Mouse (Mus musculus) MEL (cell line): ENCODE data around the gene Il1rapl1. TPM values are rescaled to one million over a fixed set of nuclear protein-coding genes. Genes with fewer than 3 reads are reported as not detected.

ENCODE experiments used
- DNase-seq: peaks from one replicate; pipeline ENCODE4 v3.0.0; 2011; ENCODE audit warnings: low read depth, low spot score
- H3K27ac ChIP-seq: 2 replicates; pipeline ENCODE4 v1.5.1; 2012; ENCODE audit warnings: low read depth, mild to moderate bottlenecking, control low read depth, low read length, moderate library complexity; ENCODE audit not compliant: control insufficient read depth
- H3K27me3 ChIP-seq, 2 experiments: fragments of 150-350 bp in 1 of 2; sonication (generic) in 1 of 2; 2 replicates each; pipeline ENCODE4 v1.6.1; 2012; ENCODE audit warnings: low read length in 2 of 2, mild to moderate bottlenecking in 2 of 2, improper control_type of control experiment in 1 of 2, moderate library complexity in 1 of 2; ENCODE audit not compliant: insufficient read depth in 2 of 2, control insufficient read depth in 1 of 2
- H3K36me3 ChIP-seq, 2 experiments: 2 replicates each; pipeline ENCODE4 v1.6.1; 2012 to 2014; ENCODE audit warnings: low read length in 2 of 2, improper control_type of control experiment in 1 of 2, inconsistent platforms in 1 of 2, mild to moderate bottlenecking in 1 of 2; ENCODE audit not compliant: insufficient read depth in 2 of 2, control insufficient read depth in 1 of 2
- H3K4me1 ChIP-seq, 2 experiments: fragments of 150-350 bp in 1 of 2; sonication (generic) in 1 of 2; 2 replicates each; pipeline ENCODE4 v1.6.1; 2012; ENCODE audit warnings: low read length in 2 of 2, improper control_type of control experiment in 1 of 2, mild to moderate bottlenecking in 1 of 2; ENCODE audit not compliant: insufficient read depth in 2 of 2, control insufficient read depth in 1 of 2
- H3K4me3 ChIP-seq, 2 experiments: fragments of 150-350 bp in 1 of 2; sonication (generic) in 1 of 2; 2 replicates each; pipeline ENCODE4 v1.5.1; 2012; ENCODE audit warnings: low read depth in 2 of 2, low read length in 2 of 2, mild to moderate bottlenecking in 2 of 2, moderate library complexity in 2 of 2, control low read depth in 1 of 2, improper control_type of control experiment in 1 of 2; ENCODE audit not compliant: control insufficient read depth in 1 of 2, insufficient read depth in 1 of 2
- H3K79me2 ChIP-seq: 2 replicates; pipeline ENCODE4 v1.6.1; 2012; ENCODE audit warnings: mild to moderate bottlenecking, low read length, moderate library complexity; ENCODE audit not compliant: control insufficient read depth, poor library complexity, insufficient read depth
- H3K9ac ChIP-seq: 2 replicates; pipeline ENCODE4 v1.6.1; 2012; ENCODE audit warnings: low read depth, mild to moderate bottlenecking, control low read depth, low read length, moderate library complexity; ENCODE audit not compliant: control insufficient read depth, poor library complexity, severe bottlenecking
- H3K9me3 ChIP-seq: fragments of 150-350 bp; sonication (generic); replicated peaks from 2 replicates; pipeline ENCODE4 v1.6.1; 2012; ENCODE audit warnings: mild to moderate bottlenecking, low read length, improper control_type of control experiment, moderate library complexity; ENCODE audit not compliant: insufficient read depth
- BHLHE40 ChIP-seq: IDR thresholded peaks from 2 replicates; pipeline ENCODE4 v1.6.1; 2012; ENCODE audit warnings: low read depth, mild to moderate bottlenecking, inconsistent platforms, low read length, improper control_type of control experiment, borderline replicate concordance
- CHD2 ChIP-seq: IDR thresholded peaks from 2 replicates; pipeline ENCODE4 v1.6.1; 2011; ENCODE audit warnings: low read length, improper control_type of control experiment
- E2F4 ChIP-seq: IDR thresholded peaks from 2 replicates; pipeline ENCODE4 v1.6.1; 2011; ENCODE audit warnings: low read depth, low read length, improper control_type of control experiment, borderline replicate concordance
- EP300 ChIP-seq, 2 experiments: IDR thresholded peaks; 2 replicates each; pipeline ENCODE4 v1.6.1; 2011; ENCODE audit warnings: improper control_type of control experiment in 2 of 2, low read length in 2 of 2, low read depth in 1 of 2, mild to moderate bottlenecking in 1 of 2
- ETS1 ChIP-seq: IDR thresholded peaks from 2 replicates; pipeline ENCODE4 v1.6.1; 2012; ENCODE audit warnings: low read depth, mild to moderate bottlenecking, inconsistent platforms, low read length, improper control_type of control experiment, moderate library complexity
- GABPA ChIP-seq: IDR thresholded peaks from 2 replicates; pipeline ENCODE4 v1.6.1; 2012; ENCODE audit warnings: low read depth, mild to moderate bottlenecking, inconsistent platforms, low read length, improper control_type of control experiment, moderate library complexity
- KAT2A ChIP-seq: conservative IDR thresholded peaks from 2 replicates; pipeline ENCODE4 v1.6.1; 2012; ENCODE audit warnings: low read depth, low read length, improper control_type of control experiment, inconsistent platforms
- MAX ChIP-seq: IDR thresholded peaks from 2 replicates; pipeline ENCODE4 v1.6.1; 2011; ENCODE audit warnings: low read length, improper control_type of control experiment
- MAZ ChIP-seq: IDR thresholded peaks from 2 replicates; pipeline ENCODE4 v1.6.1; 2012; ENCODE audit warnings: low read depth, mild to moderate bottlenecking, inconsistent platforms, low read length, improper control_type of control experiment
- MEF2A ChIP-seq: IDR thresholded peaks from 2 replicates; pipeline ENCODE4 v1.6.1; 2014; ENCODE audit warnings: low read depth, mild to moderate bottlenecking, inconsistent platforms, low read length, improper control_type of control experiment; ENCODE audit not compliant: poor library complexity, insufficient replicate concordance, severe bottlenecking; ENCODE audit errors: extremely low read depth
- MXI1 ChIP-seq: IDR thresholded peaks from 2 replicates; pipeline ENCODE4 v1.6.1; 2011; ENCODE audit warnings: mild to moderate bottlenecking, low read depth, low read length, improper control_type of control experiment
- MYC ChIP-seq: IDR thresholded peaks from 2 replicates; pipeline ENCODE4 v1.6.1; 2011; ENCODE audit warnings: low read depth, mild to moderate bottlenecking, low read length, improper control_type of control experiment, moderate library complexity
- NELFE ChIP-seq: IDR thresholded peaks from 2 replicates; pipeline ENCODE4 v1.6.1; 2011; ENCODE audit warnings: low read depth, low read length, improper control_type of control experiment
- NRF1 ChIP-seq: IDR thresholded peaks from 2 replicates; pipeline ENCODE4 v1.6.1; 2014; ENCODE audit warnings: low read depth, mild to moderate bottlenecking, inconsistent platforms, low read length, improper control_type of control experiment, moderate library complexity; ENCODE audit not compliant: poor library complexity, insufficient read depth, severe bottlenecking
- RAD21 ChIP-seq: IDR thresholded peaks from 2 replicates; pipeline ENCODE4 v1.6.1; 2011; ENCODE audit warnings: mild to moderate bottlenecking, low read depth, low read length, improper control_type of control experiment
- TAL1 ChIP-seq: IDR thresholded peaks from 2 replicates; pipeline ENCODE4 v1.6.1; 2012; ENCODE audit warnings: mild to moderate bottlenecking, inconsistent platforms, low read length, moderate library complexity, mixed read lengths
- TBP ChIP-seq: IDR thresholded peaks from 2 replicates; pipeline ENCODE4 v1.8.0; 2011; ENCODE audit warnings: low read depth, low read length, improper control_type of control experiment
- ZC3H11A ChIP-seq: IDR thresholded peaks from 2 replicates; pipeline ENCODE4 v1.6.1; 2012; ENCODE audit warnings: low read depth, mild to moderate bottlenecking, inconsistent platforms, low read length, improper control_type of control experiment
- ZKSCAN1 ChIP-seq: IDR thresholded peaks from 2 replicates; pipeline ENCODE4 v1.6.1; 2012; ENCODE audit warnings: low read depth, mild to moderate bottlenecking, inconsistent platforms, low read length, improper control_type of control experiment, moderate library complexity
- ZMIZ1 ChIP-seq: IDR thresholded peaks from 2 replicates; pipeline ENCODE4 v1.6.1; 2012; ENCODE audit warnings: low read depth, mild to moderate bottlenecking, inconsistent platforms, low read length, improper control_type of control experiment, moderate library complexity
- ZNF384 ChIP-seq: IDR thresholded peaks from 2 replicates; pipeline ENCODE4 v1.6.1; 2012; ENCODE audit warnings: low read depth, mild to moderate bottlenecking, inconsistent platforms, low read length, improper control_type of control experiment
- polyA plus RNA-seq, 2 experiments: library from polyadenylated mRNA; stranded (reverse) in 1 of 2; unstranded in 1 of 2; fragments of >175 nt in 1 of 2; fragments of >200 nt in 1 of 2; gene quantifications; 2 replicates each; pipeline versions ENCODE4 v1.2.1 to v1.2.4; 2012; ENCODE audit warnings: low replicate concordance in 2 of 2, low read depth in 1 of 2; ENCODE audit not compliant: insufficient read length in 2 of 2, insufficient read depth in 1 of 2, missing spikeins in 1 of 2
- total RNA-seq: library from RNA; depleted of rRNA; stranded (reverse); fragments of 300-350 nt; gene quantifications from 2 replicates; pipeline ENCODE4 v1.2.3, GENCODE M21; 2012

Gene Il1rapl1
- total and polyA plus RNA-seq, 3 experiments, result not detected

DNA sequence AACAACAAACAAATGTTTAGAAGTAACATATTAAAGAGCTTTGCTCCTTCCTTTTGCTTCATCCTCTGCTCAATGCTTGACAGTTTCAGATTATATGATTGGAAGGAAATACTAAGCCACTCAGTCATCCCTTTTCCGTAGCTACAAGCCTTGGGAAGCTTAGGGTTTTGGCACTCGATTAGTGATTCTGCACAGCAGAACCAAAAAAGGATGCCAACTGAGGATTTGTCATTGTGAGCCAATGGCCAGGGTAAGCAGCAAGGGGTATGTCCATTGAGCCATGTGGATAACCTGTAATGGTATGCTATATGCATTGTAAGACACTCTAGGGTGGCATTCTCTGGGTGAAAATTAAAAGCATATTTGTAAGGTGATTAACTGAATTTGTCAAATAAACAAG, 5.7 kb downstream of the Il1rapl1 start:
- no peak for DNase-seq
- H3K27ac ChIP-seq, result no peak overlapping the region
- H3K4me1 ChIP-seq, result no peaks in the 10 kb centered on the region
- H3K4me3 ChIP-seq, result no peak overlapping the region
- no peaks in the 10 kb centered on the region for H3K79me2 ChIP-seq
- no peaks in the 10 kb centered on the region for H3K36me3 ChIP-seq
- no peak for TF ChIP-seq MAX
- no peak for TF ChIP-seq ZKSCAN1
- TF ChIP-seq NELFE, result no peak
- no peak for TF ChIP-seq MXI1
- no peak for TF ChIP-seq EP300 (IDR thresholded peaks at IDR 0.05; ENCODE audit: low read depth in 1 of 2, low read length in 2 of 2)
- no peak for TF ChIP-seq E2F4
- no peak for TF ChIP-seq MEF2A
- no peak for TF ChIP-seq RAD21
- no peak for TF ChIP-seq NRF1
- no peak for TF ChIP-seq ZC3H11A
- no peak for TF ChIP-seq TBP
- no peak for TF ChIP-seq TAL1
- TF ChIP-seq BHLHE40, result no peak
- TF ChIP-seq CHD2, result no peak
- TF ChIP-seq ZNF384, result no peak
- TF ChIP-seq MYC, result no peak
- no peak for TF ChIP-seq KAT2A
- no peak for TF ChIP-seq GABPA
- TF ChIP-seq ZMIZ1, result no peak
- no peaks in the 10 kb centered on the region for H3K9me3 ChIP-seq
- no peak overlapping the region for H3K9ac ChIP-seq
- no peaks in the 10 kb centered on the region for H3K27me3 ChIP-seq

DNA sequence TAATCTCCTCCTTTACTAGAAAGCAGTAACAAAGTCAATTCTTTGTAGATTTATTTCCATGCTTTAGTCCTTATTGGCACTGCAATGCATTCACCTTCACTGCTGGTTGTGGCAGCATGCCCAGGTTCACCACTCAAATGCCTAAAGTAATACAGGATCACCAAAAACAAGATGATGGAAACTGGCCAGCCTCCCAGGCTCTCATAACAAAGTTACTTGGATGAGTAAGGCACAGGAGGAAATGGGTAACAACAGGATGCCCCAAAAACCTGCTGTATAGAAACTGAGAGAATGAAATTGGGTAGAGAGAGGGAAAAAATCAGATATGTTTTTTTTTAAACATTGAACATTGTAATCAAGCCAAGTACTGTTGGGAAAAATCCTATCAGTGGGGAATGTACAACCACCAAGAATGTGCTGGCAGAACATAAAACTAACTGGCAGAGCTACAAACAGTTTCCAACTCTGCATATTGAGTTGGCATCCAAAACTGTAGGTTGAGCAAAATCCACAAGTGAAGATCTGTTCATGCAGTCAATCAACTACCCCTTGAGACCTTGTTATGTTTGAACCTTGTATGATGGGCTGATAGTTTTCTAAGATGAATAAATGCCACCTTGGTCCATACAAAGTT, 21.4 kb downstream of the Il1rapl1 start:
- Histone ChIP-seq H3K36me3 (no peaks in the 10 kb centered on the region), H3K27me3 (no peaks in the 10 kb centered on the region), H3K79me2 (no peaks in the 10 kb centered on the region), H3K27ac (no peak overlapping the region), H3K4me1 (no peaks in the 10 kb centered on the region), H3K9ac (no peak overlapping the region), H3K9me3 (no peaks in the 10 kb centered on the region), H3K4me3 (no peak overlapping the region)
- no peak for DNase-seq
- TF ChIP-seq MAZ (no peak), ETS1 (no peak), MEF2A (no peak), ZKSCAN1 (no peak)
